Mouse (Mus musculus) neural tube, embryonic 13.5 days (tissue): ENCODE results near the gene Alox5ap. TPM values are rescaled to one million over a fixed set of nuclear protein-coding genes. Genes with fewer than 3 reads are reported as not detected.

Experiments used
- ATAC-seq: fragments of 200-750 bp; cut with Nextera tagmentation; 2 replicates; pipeline ENCODE4 v1.8.0; 2017; ENCODE audit warnings: low read depth, mild to moderate bottlenecking, moderate TSS enrichment, moderate library complexity
- H3K27ac ChIP-seq: fragments of 300-500 bp; sonication (generic); replicated peaks from 2 replicates; pipeline ENCODE4 v1.5.1; 2015; ENCODE audit warnings: moderate library complexity, mild to moderate bottlenecking, inconsistent platforms
- H3K27me3 ChIP-seq: fragments of 300-500 bp; sonication (generic); 2 replicates; pipeline ENCODE4 v1.6.1; 2015; ENCODE audit warnings: mild to moderate bottlenecking, inconsistent platforms
- H3K36me3 ChIP-seq: fragments of 300-500 bp; sonication (generic); 2 replicates; pipeline ENCODE4 v1.6.1; 2015; ENCODE audit warnings: mild to moderate bottlenecking, inconsistent platforms
- H3K4me1 ChIP-seq: fragments of 300-500 bp; sonication (generic); replicated peaks from 2 replicates; pipeline ENCODE4 v1.6.1; 2015; ENCODE audit warnings: inconsistent platforms
- H3K4me2 ChIP-seq: fragments of 300-500 bp; sonication (generic); 2 replicates; pipeline ENCODE4 v1.6.1; 2015; ENCODE audit warnings: inconsistent platforms, mild to moderate bottlenecking, moderate library complexity
- H3K4me3 ChIP-seq: fragments of 300-500 bp; sonication (generic); 2 replicates; pipeline ENCODE4 v1.5.1; 2015; ENCODE audit warnings: mild to moderate bottlenecking, inconsistent platforms
- H3K9ac ChIP-seq: fragments of 300-500 bp; sonication (generic); 2 replicates; pipeline ENCODE4 v1.6.1; 2015; ENCODE audit warnings: moderate library complexity, mild to moderate bottlenecking, inconsistent platforms
- H3K9me3 ChIP-seq: fragments of 300-500 bp; sonication (generic); 2 replicates; pipeline ENCODE4 v1.6.1; 2016; ENCODE audit warnings: inconsistent platforms
- WGBS: fragments of 180-500 bp; shearing (Covaris S2); methylation state at CpG from one replicate; pipeline ENCODE4 v1.1.7; 2015; 5-methylcytosine and 5-hydroxymethylcytosine counted together
- polyA plus RNA-seq: library from polyadenylated mRNA; unstranded; fragments of >200 nt; fragmentation: Nextera tagmentation; extraction: Ambion mirVana; gene quantifications from 2 replicates; pipeline ENCODE4 v1.2.1, GENCODE M21; 2015

Alox5ap gene
- polyA plus RNA-seq, 1 experiment from 2014 or later: 9.3 TPM

GRCm38 (mm10) chr5:149321909-149322841 is 57.6 kb downstream of the Alox5ap start:
- H3K4me3 ChIP-seq: no peak overlapping the region
- no peaks in the 10 kb centered on the region for H3K36me3 ChIP-seq
- no peak for ATAC-seq
- no peaks in the 10 kb centered on the region for H3K27me3 ChIP-seq
- WGBS: 28% methylated on average over 15 of the region's 15 CpGs
- H3K27ac ChIP-seq: peak overlapping the region; percentile 76
- peaks cover 51% of the 10 kb centered on the region for H3K4me1 ChIP-seq
- H3K4me2 ChIP-seq: no peak overlapping the region
- no peak overlapping the region for H3K9ac ChIP-seq
- no peaks in the 10 kb centered on the region for H3K9me3 ChIP-seq

GRCm38 (mm10) chr5:149322938-149323553 is 58.5 kb downstream of the Alox5ap start:
- Histone ChIP-seq H3K9ac (no peak overlapping the region), H3K4me3 (no peak overlapping the region), H3K4me1 (peaks cover 44% of the 10 kb centered on the region), H3K27me3 (no peaks in the 10 kb centered on the region), H3K27ac (no peak overlapping the region; the same call in 1 of the 2 replicates), H3K9me3 (no peaks in the 10 kb centered on the region), H3K36me3 (no peaks in the 10 kb centered on the region), H3K4me2 (no peak overlapping the region)
- no peak for ATAC-seq
- WGBS: 90% methylated on average over 9 of the region's 9 CpGs

GRCm38 (mm10) chr5:149324739-149325138 is 60.2 kb downstream of the Alox5ap start:
- Histone ChIP-seq H3K9me3 (no peaks in the 10 kb centered on the region), H3K9ac (no peak overlapping the region), H3K27ac (no peak overlapping the region), H3K4me1 (peaks cover 49% of the 10 kb centered on the region), H3K4me2 (no peak overlapping the region), H3K27me3 (no peaks in the 10 kb centered on the region), H3K4me3 (no peak overlapping the region), H3K36me3 (no peaks in the 10 kb centered on the region)
- ATAC-seq: no peak
- WGBS: 85% methylated on average over 13 of the region's 13 CpGs

GRCm38 (mm10) chr5:149329098-149329887 is 64.7 kb downstream of the Alox5ap start:
- no peak overlapping the region for H3K4me2 ChIP-seq
- 32% methylated on average over 12 of the region's 12 CpGs for WGBS
- peak; percentile 54 for ATAC-seq
- no peak overlapping the region for H3K4me3 ChIP-seq
- H3K36me3 ChIP-seq: no peaks in the 10 kb centered on the region
- H3K27me3 ChIP-seq: no peaks in the 10 kb centered on the region
- H3K4me1 ChIP-seq: peaks cover 34% of the 10 kb centered on the region
- no peak overlapping the region for H3K9ac ChIP-seq
- H3K27ac ChIP-seq: peak overlapping the region; percentile 78
- no peaks in the 10 kb centered on the region for H3K9me3 ChIP-seq

- WGBS: 52% methylated on average over 1 of the region's 1 CpGs
- no peak for ATAC-seq
- Histone ChIP-seq H3K27me3 (no peaks in the 10 kb centered on the region), H3K36me3 (no peaks in the 10 kb centered on the region), H3K9me3 (no peaks in the 10 kb centered on the region), H3K27ac (no peak overlapping the region), H3K4me2 (no peak overlapping the region), H3K9ac (no peak overlapping the region), H3K4me3 (no peak overlapping the region), H3K4me1 (peaks cover 34% of the 10 kb centered on the region)
Observed at GRCm38 (mm10) chr5:149330601-149331000, 66.0 kb downstream of the Alox5ap start.

- no peaks in the 10 kb centered on the region for H3K36me3 ChIP-seq
- peaks cover 38% of the 10 kb centered on the region for H3K4me1 ChIP-seq
- H3K27me3 ChIP-seq: no peaks in the 10 kb centered on the region
- no peak overlapping the region for H3K4me3 ChIP-seq
- no peak for ATAC-seq
- H3K9ac ChIP-seq: no peak overlapping the region
- no peak overlapping the region for H3K27ac ChIP-seq
- no peaks in the 10 kb centered on the region for H3K9me3 ChIP-seq
- WGBS: 58% methylated on average over 10 of the region's 10 CpGs
- no peak overlapping the region for H3K4me2 ChIP-seq
Observed at GRCm38 (mm10) chr5:149331407-149332143, 67.0 kb downstream of the Alox5ap start.

- ATAC-seq: no peak
- H3K36me3 ChIP-seq: no peaks in the 10 kb centered on the region
- no peak overlapping the region for H3K9ac ChIP-seq
- H3K9me3 ChIP-seq: no peaks in the 10 kb centered on the region
- no peak overlapping the region for H3K4me3 ChIP-seq
- no peak overlapping the region for H3K4me2 ChIP-seq
- no peak overlapping the region for H3K27ac ChIP-seq
- H3K4me1 ChIP-seq: peaks cover 38% of the 10 kb centered on the region
- 91% methylated on average over 4 of the region's 4 CpGs for WGBS
- H3K27me3 ChIP-seq: no peaks in the 10 kb centered on the region
Observed at GRCm38 (mm10) chr5:149332787-149333186, 68.2 kb downstream of the Alox5ap start.

GRCm38 (mm10) chr5:149333941-149334698 is 69.6 kb downstream of the Alox5ap start:
- no peaks in the 10 kb centered on the region for H3K27me3 ChIP-seq
- no peak for ATAC-seq
- no peak overlapping the region for H3K4me3 ChIP-seq
- H3K9me3 ChIP-seq: no peaks in the 10 kb centered on the region
- no peaks in the 10 kb centered on the region for H3K36me3 ChIP-seq
- H3K27ac ChIP-seq: no peak overlapping the region
- 89% methylated on average over 8 of the region's 8 CpGs for WGBS
- no peak overlapping the region for H3K4me2 ChIP-seq
- no peak overlapping the region for H3K9ac ChIP-seq
- peaks cover 31% of the 10 kb centered on the region for H3K4me1 ChIP-seq

GRCm38 (mm10) chr5:149335009-149335408 is 70.4 kb downstream of the Alox5ap start:
- H3K4me3 ChIP-seq: no peak overlapping the region
- H3K4me1 ChIP-seq: peaks cover 22% of the 10 kb centered on the region
- WGBS: 91% methylated on average over 12 of the region's 12 CpGs
- no peaks in the 10 kb centered on the region for H3K36me3 ChIP-seq
- H3K27ac ChIP-seq: no peak overlapping the region
- no peak for ATAC-seq
- H3K9me3 ChIP-seq: no peaks in the 10 kb centered on the region
- H3K4me2 ChIP-seq: no peak overlapping the region
- H3K9ac ChIP-seq: no peak overlapping the region
- no peaks in the 10 kb centered on the region for H3K27me3 ChIP-seq

- H3K36me3 ChIP-seq: no peaks in the 10 kb centered on the region
- H3K4me1 ChIP-seq: peaks cover 22% of the 10 kb centered on the region
- H3K4me3 ChIP-seq: no peak overlapping the region
- WGBS: 42% methylated on average over 21 of the region's 21 CpGs
- no peaks in the 10 kb centered on the region for H3K27me3 ChIP-seq
- H3K9me3 ChIP-seq: no peaks in the 10 kb centered on the region
- peak; percentile 85 for ATAC-seq
- peak overlapping the region; percentile 46; the same call in 1 of the 2 replicates for H3K27ac ChIP-seq
- H3K4me2 ChIP-seq: no peak overlapping the region
- H3K9ac ChIP-seq: 0 out of 2 replicates have a peak overlapping the region, but pooled peaks have one; percentile 14
Observed at GRCm38 (mm10) chr5:149335563-149336238, 71.1 kb downstream of the Alox5ap start.
